Mouse (Mus musculus) embryo, embryonic 10 days (tissue): ENCODE results near the gene Plekhg3.

Experiments used
- DNase-seq: peaks from one replicate; pipeline ENCODE4 v3.0.0-alpha.2; 2015; ENCODE audit warnings: low spot score

Plekhg3 gene

DNA sequence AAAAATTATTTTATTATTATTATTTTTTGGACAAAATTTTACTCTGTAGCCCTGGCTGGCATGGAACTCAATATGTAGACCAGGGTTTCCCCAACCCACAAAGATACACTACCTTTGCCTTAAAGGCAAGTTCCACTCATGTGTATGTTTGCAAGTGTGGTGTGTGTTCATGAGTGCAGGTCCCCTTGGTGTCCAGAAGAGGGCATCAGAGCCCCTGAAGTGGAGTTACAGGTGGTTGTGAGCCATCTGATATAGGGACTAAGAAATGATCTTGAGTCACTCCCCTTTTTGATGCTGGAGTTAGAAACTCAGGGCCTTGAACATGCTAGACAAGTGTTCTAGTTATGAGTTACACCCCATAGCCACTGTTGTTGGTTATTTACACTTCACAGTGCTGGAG is 54.3 kb downstream of the Plekhg3 start:
- DNase-seq = no peak

GRCm38 (mm10) chr12:76587357-76587756 is 56.7 kb downstream of the Plekhg3 start:
- DNase-seq = no peak

DNA sequence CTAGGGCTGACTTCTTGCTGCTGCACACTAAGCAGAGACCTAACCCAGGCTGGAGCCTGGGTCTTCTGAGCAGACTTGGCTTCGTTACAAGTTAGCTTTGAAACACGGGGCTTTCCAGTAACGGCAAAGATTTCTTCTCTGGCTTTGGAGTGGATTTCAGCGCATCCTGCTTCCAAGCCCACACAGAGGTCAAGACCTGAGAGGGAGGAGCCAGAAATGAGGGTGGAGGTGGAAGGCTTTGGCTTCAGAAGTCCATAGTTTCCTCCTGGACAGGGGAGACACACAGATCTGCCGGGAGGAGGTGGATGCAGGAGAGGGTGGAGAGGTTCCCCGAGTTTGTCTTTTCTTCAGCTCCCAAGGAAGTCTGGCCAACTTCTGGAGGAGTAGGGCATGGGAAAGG is 58.8 kb downstream of the Plekhg3 start:
- DNase-seq = no peak

- no peak for DNase-seq
Measured at GRCm38 (mm10) chr12:76591037-76591436, 60.3 kb downstream of the Plekhg3 start.

- DNase-seq = peak; percentile 68
Measured at GRCm38 (mm10) chr12:76592213-76592612, 61.5 kb downstream of the Plekhg3 start.

GRCm38 (mm10) chr12:76593254-76593653 is 62.6 kb downstream of the Plekhg3 start:
- DNase-seq = no peak

GRCm38 (mm10) chr12:76593839-76594322 is 63.2 kb downstream of the Plekhg3 start:
- DNase-seq = no peak

- no peak for DNase-seq
Measured at GRCm38 (mm10) chr12:76594556-76594955, 63.9 kb downstream of the Plekhg3 start.

GRCm38 (mm10) chr12:76595830-76596229 is 65.1 kb downstream of the Plekhg3 start:
- no peak for DNase-seq

GRCm38 (mm10) chr12:76596292-76597023 is 65.8 kb downstream of the Plekhg3 start:
- DNase-seq = peak; percentile 84

GRCm38 (mm10) chr12:76597577-76598100 is 66.9 kb downstream of the Plekhg3 start:
- DNase-seq = no peak

DNA sequence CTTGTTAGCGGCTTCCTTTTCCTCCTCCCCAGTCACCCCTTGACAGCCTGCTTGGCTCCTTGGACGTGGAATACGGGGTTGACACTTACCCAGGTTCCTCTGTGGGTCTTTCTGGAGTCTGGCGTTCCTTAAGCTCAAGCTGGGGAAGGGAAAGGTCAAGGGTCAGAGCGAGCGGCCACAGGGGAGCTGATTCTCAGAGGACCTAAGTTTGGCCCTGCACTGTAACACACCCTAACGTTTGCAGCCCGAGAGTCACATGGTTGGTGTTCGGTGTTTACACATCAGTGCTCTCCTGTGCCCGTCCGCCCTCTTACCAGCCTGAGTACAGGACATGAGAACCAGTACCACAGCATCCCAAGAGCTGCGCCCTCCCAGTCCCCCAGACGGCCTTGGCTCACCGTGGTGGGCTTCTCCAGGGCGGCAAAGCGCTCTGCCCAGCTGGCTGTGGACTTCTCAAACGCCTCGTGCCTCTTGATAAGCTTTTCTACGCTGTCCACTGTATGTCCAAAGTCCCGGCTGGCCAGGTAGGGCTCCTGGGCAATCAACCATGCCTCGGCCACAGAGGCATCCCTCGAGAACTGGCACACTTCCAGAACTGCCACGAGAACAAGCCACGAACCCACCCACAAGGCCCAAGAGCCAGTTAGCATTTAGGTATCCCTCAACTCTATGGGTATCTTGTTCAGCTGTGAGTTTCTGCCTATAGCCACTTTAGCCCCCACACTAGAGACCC is 67.7 kb downstream of the Plekhg3 start:
- no peak for DNase-seq

GRCm38 (mm10) chr12:76603779-76604178 is 73.1 kb downstream of the Plekhg3 start:
- no peak for DNase-seq

DNA sequence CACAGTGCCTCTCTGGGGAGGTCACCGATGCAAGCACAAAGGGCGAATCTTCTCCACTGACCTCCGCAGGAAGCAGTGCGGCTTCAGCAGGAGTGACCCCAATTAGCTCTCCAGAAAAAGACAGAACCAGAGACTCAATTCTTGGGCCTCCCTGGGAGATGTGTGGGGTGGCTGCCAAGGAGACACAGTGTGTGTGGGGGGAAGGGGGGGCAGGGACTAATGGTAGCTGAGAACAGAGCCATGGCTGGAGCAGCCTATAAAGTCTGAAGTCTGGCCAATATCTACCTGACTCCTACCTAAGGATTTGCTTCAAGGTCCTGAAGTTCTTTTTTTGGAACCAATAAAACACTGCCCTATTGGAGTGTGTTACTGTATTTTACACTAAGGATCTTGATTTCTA is 73.9 kb downstream of the Plekhg3 start:
- no peak for DNase-seq

DNA sequence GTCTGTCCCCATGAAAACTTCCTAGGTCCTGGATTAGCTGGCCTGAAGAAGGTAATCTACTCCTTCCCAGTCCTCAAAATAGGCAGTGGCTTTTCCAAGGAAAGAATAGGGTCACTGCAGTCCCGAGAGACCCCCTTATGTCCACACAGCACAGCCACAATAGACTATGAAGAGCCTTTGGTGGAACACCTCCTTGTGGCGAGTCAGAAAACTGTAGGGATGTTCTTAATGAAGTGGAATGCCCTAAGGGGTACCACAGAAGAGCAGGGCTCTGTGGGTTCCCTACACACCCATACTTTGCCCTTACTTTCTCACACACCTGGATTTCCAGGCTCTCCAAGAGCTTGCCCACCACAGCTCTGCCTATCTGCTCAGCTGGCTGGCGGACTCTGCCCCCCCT is 75.1 kb downstream of the Plekhg3 start:
- no peak for DNase-seq

DNA sequence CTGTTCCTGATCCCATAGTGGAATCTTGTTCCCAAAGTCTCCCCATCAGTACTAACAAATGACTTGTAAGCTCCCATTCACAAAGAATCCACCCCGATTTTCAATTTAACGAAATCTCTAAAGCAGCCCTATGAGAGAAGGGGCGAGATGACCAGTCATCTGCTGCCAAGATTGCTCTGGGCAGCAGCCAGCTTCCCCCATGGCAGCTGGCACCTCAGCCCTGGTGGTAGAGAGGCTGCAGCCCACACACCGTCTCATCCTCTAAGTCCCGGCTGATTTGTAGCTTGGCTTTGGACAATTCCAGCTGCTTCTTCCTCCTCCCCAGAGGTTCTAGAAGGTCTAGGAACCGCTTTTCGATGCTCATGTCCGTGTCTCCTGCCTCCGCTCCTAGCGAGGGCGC is 77.5 kb downstream of the Plekhg3 start:
- DNase-seq = no peak

- DNase-seq = no peak
Measured at GRCm38 (mm10) chr12:76608997-76609565, 78.4 kb downstream of the Plekhg3 start.

GRCm38 (mm10) chr12:76612621-76613020 is 81.9 kb downstream of the Plekhg3 start:
- DNase-seq = no peak

- DNase-seq = no peak
Measured at GRCm38 (mm10) chr12:76614868-76615579, 84.3 kb downstream of the Plekhg3 start.

GRCm38 (mm10) chr12:76615580-76615937 is 84.9 kb downstream of the Plekhg3 start:
- DNase-seq = no peak

GRCm38 (mm10) chr12:76618175-76618574 is 87.5 kb downstream of the Plekhg3 start:
- no peak for DNase-seq

- DNase-seq = no peak
Measured at GRCm38 (mm10) chr12:76619847-76620246, 89.2 kb downstream of the Plekhg3 start.
